Mouse (Mus musculus) adrenal gland, adult (tissue): Measurements from ENCODE around the gene Slc48a1.

Source experiments
- DNase-seq, 2 experiments: peaks; one replicate each; pipeline ENCODE4 v3.0.0; 2022 to 2023; ENCODE audit warnings: low spot score in 1 of 2; ENCODE audit not compliant: inconsistent age in 2 of 2

Slc48a1 gene

DNA sequence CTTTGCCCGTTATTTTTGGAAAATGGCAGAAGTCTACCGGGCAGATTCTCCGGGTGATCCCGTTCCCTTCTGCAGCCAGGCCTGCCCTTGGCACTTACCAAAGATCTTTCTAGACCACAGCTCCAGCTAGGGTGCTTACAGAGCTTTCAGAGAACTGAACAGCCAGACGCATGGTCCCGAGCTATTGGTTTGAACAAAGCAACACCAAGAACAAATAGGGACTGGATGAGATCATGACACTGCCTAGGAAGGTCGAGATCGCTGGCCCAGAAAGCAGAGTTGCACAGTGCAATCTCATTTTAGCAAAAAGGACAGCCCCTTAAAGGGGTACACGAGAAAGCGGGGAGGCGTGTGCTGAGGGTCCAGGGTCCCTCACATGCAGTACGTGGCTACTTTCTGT lies 45.2 kb downstream of the Slc48a1 start:
- peak in 1 of 2 experiments; percentile 86 for DNase-seq

DNA sequence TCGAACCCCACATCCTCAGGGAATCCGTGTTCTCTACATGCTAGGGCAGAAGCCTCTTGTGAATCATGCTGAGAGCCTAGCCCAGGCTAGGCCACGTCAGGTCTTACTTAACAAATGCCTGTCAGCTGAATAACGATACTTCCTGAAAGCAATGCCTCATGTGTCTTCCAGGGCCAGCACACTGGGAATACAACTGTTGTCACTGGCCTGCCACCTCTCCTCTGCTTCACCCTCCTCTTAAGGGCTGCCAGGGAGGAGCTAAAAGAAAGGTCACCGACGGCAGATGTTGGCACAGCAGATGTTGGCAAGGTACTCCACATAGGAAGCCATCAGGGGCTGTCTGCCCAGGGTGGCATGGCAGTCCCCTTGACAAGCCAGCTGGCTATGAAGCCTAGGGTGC lies 45.7 kb downstream of the Slc48a1 start:
- DNase-seq: peak; percentile 79 to 93

DNA sequence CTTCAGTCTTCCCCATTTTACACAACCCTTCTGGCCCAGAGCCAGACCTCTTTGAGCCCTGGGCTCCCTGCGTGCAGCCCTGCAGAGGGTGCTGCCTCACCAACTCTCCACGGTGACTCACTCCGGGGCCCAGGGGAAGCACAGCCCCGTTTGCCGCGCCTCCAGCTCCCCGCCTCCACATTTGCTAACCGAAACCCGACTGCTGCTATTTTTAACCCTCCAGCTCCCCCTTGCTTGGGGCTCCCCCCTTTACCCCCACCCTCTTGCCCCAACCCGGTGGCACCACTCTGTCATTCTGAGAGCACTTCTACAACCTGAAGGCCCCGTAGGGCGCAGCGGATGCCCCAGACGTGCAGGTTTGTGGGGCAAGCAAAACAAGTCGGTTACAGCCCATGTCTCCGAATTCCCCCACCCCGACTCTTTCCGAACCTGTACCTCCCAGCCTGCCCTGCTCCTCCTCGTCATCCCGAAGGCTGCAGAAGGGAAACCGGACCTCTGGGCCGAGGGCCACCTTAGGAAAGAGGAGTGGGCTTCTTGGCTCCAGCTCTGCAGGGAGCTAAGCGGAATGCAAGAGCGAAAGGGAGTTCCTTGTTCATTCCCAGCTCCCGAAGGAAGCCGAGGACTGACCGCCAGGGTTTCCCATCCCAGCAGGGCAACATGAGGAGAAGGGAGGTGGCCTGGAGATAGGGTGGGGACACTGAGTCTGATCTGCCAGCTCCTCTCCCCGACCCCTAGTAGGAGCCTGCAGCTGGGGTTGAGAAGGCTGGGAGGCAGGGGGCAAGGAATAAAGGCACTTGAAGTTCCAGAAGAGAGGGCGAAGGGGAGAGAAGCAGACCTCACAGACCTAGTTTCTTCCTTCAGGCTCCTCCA lies 47.0 kb downstream of the Slc48a1 start:
- peak; percentile 95 to 97 for DNase-seq

DNA sequence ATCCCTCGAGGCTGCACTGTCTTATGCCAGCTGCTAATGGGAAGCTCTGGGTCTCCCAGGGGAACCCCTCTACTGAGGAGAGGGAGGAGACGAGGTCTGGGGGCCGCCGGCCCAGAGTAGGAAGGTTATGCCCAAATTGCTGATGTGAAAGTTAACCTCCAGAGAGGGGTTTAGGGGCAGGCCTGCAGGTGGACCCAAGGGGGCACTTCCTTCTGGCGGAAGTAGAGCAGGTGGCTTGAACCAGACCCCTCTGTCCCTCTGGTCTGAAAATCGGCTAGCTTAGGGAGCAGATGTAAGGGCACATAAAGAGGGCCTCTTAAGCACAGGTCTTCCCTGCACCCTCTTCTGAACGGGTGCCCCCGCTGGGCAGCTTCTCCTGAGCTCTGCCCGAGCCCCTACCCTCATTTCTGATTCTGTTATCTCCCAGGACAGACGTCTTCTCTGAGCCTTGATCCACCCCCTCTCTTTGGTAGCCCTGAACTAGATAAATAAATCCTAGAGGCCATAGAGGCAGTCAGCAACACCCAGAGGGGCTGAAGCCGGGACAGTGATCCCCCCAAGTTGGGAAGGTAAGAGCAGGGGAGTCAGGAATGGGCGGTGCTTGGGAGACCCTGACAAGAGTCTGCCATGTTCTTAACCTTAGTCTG lies 47.7 kb downstream of the Slc48a1 start:
- DNase-seq: peak in 1 of 2 experiments; percentile 59

DNA sequence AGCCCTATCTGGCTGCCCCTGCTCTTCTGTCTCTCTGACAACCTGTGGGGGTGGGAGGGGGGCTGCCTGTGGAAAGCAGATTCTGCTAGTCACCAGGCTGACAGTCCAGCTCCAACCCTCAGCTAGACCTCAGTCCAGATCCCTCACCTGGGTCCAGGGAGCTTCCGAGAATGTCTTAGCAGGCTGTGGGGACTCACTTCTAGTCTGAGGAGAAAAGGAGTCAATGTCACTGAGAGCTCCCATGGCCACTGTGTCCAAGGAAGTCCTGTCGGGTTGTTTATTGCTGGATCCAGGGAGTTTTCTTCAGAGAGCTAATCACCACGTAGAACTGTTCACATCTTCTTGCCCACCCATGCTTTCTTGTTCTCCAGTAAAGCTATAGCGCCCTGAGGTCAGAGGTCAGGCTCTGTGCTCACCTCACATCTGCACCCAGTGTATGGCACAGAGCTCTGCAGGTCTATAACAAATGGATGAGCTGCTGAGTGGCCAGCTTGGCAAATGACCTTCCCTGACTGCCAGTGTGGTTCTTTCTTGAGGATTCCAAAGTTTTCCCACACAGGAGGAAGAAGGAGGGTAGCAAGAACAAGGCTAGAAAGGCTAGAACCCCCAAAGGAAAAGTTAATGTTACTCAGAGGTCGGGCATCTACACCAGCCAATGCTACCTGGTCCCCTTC lies 48.4 kb downstream of the Slc48a1 start:
- DNase-seq: peak in 1 of 2 experiments; percentile 72

DNA sequence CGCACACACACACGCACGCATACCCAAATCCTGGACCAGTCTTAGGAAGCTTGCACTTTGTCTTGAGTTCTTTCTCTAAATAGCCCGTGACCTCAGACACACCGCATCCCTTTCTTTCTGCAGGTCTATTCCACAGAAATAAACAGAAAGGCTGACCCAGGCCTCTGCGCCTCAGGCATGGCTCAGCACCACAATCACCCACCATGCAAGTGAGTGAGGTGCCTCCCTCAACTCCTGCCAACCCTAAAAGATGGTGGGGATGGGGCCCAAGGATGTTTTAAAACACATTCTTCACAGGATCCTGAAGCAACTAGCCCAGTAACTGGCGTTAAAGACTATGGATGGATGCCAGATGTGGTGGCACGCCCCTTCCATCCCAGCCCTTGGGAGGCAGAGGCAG lies 49.1 kb downstream of the Slc48a1 start:
- peak in 1 of 2 experiments; percentile 42 for DNase-seq

DNA sequence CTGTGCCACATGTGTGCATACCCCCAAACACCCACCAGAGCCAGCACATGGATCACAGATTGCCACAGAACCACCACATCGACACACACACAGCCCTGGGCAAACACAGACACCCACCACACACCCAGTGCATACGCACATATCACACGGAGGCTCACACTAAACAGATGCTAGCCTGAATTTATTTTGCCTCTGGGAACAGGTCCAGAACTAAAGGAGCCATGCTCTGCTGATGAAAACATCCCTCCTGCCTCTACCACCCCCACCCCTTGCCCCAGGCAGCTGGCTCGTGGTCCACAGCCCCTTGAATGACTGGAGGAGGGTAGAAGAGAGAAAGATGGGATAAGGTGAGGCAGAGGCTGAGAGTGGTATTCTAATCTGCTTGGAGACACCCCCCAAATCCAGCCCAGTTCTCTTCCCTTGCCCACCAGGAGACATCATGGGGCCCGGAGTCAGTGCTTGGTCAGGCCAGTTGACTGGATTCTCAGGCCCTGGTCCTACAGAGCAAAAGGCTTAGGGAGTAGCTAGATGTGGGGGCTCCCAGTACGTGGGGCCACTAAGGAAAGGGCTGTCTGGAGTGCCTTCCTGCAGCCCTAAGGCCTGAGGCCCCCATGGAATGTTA lies 50.0 kb downstream of the Slc48a1 start:
- peak in 1 of 2 experiments; percentile 56 for DNase-seq

DNA sequence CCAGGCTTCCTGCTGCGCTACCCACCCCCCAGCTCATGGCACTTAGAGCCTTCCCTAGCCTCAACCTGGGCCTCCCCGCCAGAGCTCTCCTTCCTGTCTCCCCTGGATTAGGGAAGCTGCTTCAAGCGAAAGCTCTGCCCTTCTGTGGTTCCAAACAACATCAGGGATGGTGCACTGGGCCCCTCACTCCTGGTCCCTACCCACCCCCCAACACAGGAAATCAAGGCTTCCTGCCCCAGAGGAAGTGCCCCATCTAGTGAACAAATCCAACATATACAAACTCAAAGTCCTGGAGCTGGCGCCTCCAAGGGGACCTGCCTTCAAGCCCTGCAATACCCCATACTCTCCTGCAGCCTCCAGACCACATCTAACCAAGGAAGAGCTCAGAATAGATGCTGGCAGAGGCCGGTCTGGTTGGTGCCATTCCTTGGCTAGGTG lies 50.6 kb downstream of the Slc48a1 start:
- peak in 1 of 2 experiments; percentile 71 for DNase-seq

DNA sequence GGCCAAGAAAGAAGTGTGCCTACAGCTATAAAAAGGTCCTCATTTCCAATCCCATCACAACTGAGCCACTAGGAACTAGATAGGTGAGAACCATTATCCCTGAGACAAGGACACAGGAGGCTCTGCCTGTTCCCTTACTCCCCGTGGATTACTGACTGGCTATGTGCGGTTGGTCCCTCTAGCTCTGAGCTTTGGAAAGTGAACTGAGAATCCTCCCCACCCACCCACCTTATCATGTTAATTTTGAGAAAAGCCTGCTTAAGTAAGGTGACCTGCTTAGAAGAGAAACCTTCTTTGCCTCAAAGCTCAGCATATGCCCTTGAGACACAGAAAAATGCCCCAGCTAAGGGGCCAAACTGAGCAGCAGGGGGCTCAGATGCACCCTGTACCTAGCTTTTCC lies 51.1 kb downstream of the Slc48a1 start:
- DNase-seq: peak in 1 of 2 experiments; percentile 38

DNA sequence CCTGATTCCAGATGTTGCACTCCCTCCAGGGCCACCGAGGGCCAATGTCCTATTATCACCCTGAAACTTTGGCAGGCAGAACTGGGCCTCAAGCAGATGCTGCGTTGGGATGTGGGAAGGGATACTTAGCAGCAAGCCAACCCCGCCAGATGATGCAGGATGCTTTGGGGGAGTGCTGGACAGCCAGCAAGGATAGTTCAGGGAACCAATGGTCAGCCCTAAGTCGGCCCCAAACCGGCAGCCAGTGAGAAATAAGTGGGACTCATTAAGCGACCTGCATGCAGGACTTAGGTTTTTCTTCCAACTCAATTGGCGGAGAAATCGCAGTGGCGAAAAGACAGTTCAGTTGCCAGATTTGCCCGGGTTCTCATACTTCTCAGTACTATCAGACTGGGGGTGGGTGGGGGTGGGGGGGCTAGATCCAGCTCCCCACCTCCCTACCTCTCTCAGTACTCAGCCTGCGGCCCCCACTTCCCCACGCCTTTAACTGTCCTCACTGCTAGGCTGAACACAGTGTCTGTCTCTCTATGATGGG lies 52.0 kb downstream of the Slc48a1 start:
- peak in 1 of 2 experiments; percentile 68 for DNase-seq

DNA sequence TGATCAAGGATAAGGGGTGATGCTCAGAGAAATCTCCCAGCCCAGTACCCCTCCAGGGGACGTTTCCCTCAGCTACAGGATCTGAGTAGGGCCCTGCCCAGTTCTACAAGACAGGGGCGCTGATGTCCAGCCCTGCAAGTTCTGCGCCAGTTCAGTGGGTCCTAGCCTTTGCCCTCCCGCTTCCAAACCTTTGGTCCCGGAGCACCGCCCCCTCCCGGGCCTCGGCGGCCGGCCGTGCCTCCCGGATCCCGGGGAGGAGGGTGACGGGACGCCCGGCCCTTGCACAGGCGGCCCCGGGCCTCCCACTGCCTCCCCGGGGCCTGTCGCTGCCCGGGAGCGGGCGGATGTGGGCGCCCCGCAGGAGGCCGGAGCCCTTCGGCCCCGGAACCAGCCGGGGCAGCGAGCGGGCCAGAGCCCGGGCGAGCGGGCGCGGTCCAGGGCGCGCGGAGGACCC lies 52.5 kb downstream of the Slc48a1 start:
- peak; percentile 75 to 92 for DNase-seq

DNA sequence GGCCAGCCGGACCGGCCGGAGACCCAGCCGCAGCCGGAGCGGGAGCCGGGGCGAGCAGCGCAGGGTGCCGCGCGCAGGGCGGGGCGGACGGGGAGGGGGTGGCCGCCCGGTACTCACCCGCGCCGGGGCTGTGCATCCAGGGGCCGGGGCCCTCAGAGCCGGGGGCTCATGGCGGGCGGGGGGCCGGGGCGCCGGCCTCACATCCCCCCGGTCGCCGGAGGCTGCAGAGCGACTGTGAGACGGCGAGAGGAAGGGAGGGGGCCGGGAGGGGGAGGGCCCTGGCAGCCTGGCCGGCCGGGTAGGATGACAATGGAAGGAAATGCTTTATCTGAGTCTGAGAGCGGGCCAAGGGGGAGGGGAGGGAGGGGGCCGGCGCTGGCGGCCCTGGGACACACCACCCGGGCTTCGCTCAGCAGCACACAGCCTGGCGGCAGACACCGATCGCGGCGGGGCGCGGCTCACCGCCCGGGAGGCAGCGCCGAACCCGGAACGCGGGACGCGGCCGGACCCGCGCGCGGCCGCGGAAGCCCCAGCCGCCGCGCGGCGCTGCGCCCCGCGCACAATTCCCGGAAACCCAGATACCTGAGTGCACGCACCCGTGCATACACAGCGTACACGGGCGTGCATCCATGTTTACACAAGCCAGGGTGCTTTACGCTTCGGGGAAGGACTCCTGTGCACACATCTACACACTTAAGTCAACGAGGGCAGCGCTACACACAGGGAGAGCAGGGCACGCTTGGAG lies 53.1 kb downstream of the Slc48a1 start:
- DNase-seq: peak; percentile 79 to 93

DNA sequence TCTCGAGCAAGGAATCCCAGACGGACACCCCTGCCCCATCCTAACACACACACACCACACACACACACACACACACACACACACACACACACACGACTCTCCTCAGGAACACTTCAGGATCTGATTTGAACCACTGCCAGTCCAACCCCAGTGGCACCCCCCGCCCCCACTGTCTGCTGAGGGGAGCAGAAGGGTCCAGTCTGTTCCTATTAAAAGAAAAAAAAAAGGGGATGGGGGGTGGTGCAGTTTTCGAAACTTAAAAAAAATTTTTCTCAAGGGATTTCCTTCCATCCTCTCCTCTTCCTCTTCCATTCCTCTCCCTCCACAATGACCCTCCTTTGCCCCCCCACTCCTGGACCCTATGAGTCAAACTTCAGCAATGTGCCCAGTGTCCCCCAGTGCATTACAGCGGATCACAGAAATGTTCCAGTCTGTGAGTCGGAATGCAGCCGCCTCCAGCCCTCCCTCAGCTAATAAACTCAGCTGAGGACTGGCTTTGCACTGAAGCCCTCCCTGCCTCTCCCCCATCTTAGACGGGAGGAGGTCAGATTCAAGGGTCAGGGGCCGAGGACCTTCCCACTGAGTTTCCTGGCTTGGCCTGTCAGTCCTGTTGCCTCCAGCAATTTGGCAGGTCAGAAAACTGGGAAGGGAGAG lies 53.8 kb downstream of the Slc48a1 start:
- peak; percentile 79 to 80 for DNase-seq

DNA sequence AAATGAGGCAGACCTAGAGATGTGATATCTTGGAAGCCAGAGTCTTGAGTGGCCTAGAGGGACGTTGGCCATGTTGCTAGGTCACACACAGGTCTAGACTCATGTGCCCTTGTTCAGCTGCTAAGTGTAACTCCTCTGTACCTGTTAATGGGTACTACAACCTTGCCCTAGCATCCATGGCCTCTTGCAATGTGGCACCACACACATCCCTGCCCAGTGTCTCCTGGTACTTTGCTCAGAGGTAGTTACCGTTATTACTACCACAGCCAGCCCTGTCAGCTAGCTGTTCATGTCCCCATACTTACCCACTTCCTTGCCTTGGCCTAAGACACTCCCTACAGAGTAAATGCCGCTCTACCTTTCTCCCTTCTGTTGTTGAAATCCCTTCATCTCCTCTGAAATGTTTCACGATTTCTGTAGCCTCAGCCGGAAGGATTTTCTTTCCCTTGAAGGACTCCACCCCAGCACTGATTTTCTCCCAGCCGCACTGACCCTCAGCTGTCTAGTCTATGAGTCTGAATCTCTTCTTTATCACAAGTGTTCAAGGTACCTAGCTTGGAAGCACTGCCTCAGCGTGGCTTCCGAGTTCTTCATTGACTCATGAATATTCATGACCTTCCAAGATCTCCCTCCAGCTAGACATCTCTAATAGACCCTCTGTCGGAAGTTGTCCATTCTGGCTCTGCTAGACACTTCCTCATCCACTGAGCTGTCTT lies 54.6 kb downstream of the Slc48a1 start:
- peak in 1 of 2 experiments; percentile 72 for DNase-seq

DNA sequence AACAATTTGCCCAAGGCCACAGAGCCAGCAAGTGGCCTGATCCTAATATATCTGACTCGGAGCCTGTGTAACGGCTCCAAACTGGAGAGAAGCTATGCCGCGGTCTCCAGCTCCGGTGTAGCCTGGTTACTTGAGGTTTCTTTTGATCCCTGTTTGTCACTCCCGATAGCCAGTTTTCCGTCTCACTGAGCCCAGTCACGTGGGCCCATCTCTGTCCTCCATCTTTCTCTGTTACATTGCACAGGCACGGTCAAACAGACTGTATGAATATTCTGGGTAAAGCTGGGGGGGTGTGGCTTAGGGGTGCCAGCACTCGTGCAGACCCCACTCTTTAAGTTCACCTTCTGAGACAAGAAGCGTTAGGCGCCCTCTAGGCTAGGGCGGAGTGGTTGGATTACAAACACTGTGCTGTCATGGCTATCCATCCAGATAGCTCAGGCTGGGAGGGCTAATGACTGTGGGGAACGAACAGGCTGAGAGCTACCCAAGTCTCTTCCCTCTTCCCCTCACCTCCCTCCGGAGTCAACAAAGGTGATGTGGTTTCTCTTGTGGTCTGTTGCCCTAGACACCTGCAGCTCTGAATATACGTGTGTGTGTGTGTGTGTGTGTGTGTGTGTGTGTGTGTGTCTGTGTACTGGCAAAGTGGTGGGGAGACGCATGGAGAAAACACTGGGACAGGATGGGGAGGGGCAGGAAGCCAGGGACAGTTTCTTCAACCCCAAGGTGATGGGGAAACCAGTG lies 58.0 kb downstream of the Slc48a1 start:
- DNase-seq: peak in 1 of 2 experiments; percentile 59

DNA sequence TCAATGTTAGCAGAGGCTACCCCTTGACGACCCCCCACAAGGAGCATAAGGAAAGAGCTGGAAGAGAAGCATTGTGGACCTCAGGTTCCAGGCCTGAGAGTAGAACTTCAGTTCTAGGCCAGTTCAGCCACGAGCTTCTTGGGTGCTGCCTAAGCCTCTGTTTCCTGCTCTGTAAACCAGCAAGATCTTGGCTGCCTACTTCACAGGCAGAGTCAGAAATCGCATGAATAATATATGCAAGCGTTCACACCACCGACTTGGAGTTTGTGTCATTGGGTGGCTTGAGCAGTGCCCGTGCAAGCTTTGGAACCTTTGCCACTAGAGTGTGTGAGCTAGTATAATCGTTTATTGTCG lies 58.6 kb downstream of the Slc48a1 start:
- peak in 1 of 2 experiments; percentile 31 for DNase-seq

DNA sequence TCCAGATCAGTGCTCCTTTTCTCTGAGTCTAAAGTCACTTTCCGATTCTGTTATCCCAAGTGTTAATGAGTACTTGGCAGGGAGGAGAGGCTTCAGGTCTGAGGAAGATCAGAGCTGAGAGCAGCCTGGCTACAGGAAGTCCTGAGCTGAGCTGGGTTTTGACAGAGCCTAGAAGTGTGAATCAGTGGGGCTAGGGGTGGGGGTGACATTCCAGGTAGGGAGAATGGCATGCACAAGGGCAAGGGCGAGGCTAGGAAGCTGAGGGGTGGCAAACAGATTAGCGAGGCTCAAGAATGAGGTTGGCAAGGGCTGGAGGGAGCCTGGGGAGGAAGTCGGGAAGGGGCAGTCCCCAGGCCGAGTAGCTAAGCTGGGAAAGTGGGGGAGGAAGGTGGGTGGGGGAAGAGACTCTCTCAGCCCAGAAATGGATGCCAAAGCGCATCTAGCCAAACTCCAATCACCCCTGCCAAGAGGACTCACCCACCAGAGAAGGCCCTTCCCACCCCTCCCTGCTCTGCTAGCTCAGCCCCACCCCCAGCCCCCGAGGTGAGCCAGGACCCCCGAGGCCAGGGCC lies 59.3 kb downstream of the Slc48a1 start:
- DNase-seq: peak in 1 of 2 experiments; percentile 39

DNA sequence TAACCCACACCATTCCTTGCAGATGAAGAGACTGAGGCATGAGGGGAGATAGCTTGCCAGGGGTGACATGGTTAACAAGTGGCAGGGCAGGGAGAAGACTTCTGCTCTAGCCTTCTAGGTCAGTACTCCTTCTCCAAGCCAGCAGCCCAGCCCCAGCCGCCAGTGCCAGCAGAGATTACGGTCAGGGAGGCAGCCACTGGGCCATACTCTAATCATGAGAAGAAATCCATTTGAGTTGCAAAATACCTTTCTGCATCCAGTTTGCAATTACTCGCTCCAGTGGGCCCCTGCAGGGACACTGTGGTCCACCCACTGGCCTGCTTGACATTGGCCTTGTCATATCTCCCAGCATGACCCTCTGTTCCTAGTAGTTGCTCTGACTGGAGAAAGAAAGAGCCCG lies 60.1 kb downstream of the Slc48a1 start:
- DNase-seq: peak in 1 of 2 experiments; percentile 47
